Mouse (Mus musculus): ENCODE measurements around the gene Zfp174.

Zfp174 gene

GRCm38 (mm10) chr16:3884201-3885064 is 37.4 kb downstream of the Zfp174 start, which contains the start of the genes Zfp597 and Gm20695:
Gene Zfp597, minus strand, starts transcription at chr16:3884561.
Gene Gm20695, plus strand, starts transcription at chr16:3884648.
- peak; percentile 96 for DNase-seq (ENCODE audit: low spot score)

GRCm38 (mm10) chr16:3885065-3885670 is 38.1 kb downstream of the Zfp174 start:
- DNase-seq (ENCODE audit: low spot score) = no peak

- DNase-seq (ENCODE audit: low spot score) = no peak
These were observed 44.7 kb downstream of the Zfp174 start for GRCm38 (mm10) chr16:3891621-3892295.

GRCm38 (mm10) chr16:3893739-3894138 is 46.7 kb downstream of the Zfp174 start:
- DNase-seq (ENCODE audit: low spot score) = no peak

- DNase-seq (ENCODE audit: low spot score) = no peak
These were observed 48.2 kb downstream of the Zfp174 start for GRCm38 (mm10) chr16:3895173-3895792.

GRCm38 (mm10) chr16:3896046-3896445 is 49.0 kb downstream of the Zfp174 start:
- no peak for DNase-seq (ENCODE audit: low spot score)

GRCm38 (mm10) chr16:3896553-3896952 is 49.5 kb downstream of the Zfp174 start:
- no peak for DNase-seq (ENCODE audit: low spot score)

GRCm38 (mm10) chr16:3907471-3907870 is 60.4 kb downstream of the Zfp174 start:
- no peak for DNase-seq (ENCODE audit: low spot score)
